Mouse (Mus musculus) forebrain, embryonic 12.5 days (tissue): ENCODE measurements around the gene Ube3c. TPM values are rescaled to one million over a fixed set of nuclear protein-coding genes. Genes with fewer than 3 reads are reported as not detected.
A peak's percentile ranks its signal among the peaks of the same experiment; 100 is the strongest.
"Not testable (repeated sequence)": the region's sequence is repeated elsewhere in the genome, so short reads cannot be mapped to it uniquely, and the experiment has no call there.

Experiments used
- ATAC-seq: fragments of 200-750 bp; cut with Nextera tagmentation; 2 replicates; pipeline ENCODE4 v1.8.0; 2017; ENCODE audit warnings: moderate TSS enrichment; ENCODE audit not compliant: low FRiP score
- H3K27ac ChIP-seq: fragments of 300-500 bp; sonication (generic); 2 replicates; pipeline ENCODE4 v1.5.1; 2016; ENCODE audit warnings: mild to moderate bottlenecking
- H3K27me3 ChIP-seq: fragments of 300-500 bp; sonication (generic); 2 replicates; pipeline ENCODE4 v1.6.1; 2016; ENCODE audit warnings: mild to moderate bottlenecking
- H3K36me3 ChIP-seq: fragments of 300-500 bp; sonication (generic); replicated peaks from 2 replicates; pipeline ENCODE4 v1.6.1; 2016; ENCODE audit warnings: mild to moderate bottlenecking
- H3K4me1 ChIP-seq: fragments of 300-500 bp; sonication (generic); 2 replicates; pipeline ENCODE4 v1.6.1; 2016
- H3K4me2 ChIP-seq: fragments of 300-500 bp; sonication (generic); 2 replicates; pipeline ENCODE4 v1.6.1; 2016; ENCODE audit warnings: mild to moderate bottlenecking, moderate library complexity
- H3K4me3 ChIP-seq: fragments of 300-500 bp; sonication (generic); replicated peaks from 2 replicates; pipeline ENCODE4 v1.5.1; 2016; ENCODE audit warnings: mild to moderate bottlenecking
- H3K9ac ChIP-seq: fragments of 300-500 bp; sonication (generic); 2 replicates; pipeline ENCODE4 v1.6.1; 2016; ENCODE audit warnings: mild to moderate bottlenecking
- H3K9me3 ChIP-seq: fragments of 300-500 bp; sonication (generic); 2 replicates; pipeline ENCODE4 v1.6.1; 2016
- WGBS: fragments of 180-500 bp; shearing (Covaris S2); methylation state at CpG from one replicate; pipeline ENCODE4 v1.1.7; 2016; 5-methylcytosine and 5-hydroxymethylcytosine counted together
- polyA plus RNA-seq: library from polyadenylated mRNA; unstranded; fragments of >200 nt; fragmentation: Nextera tagmentation; extraction: Ambion mirVana; gene quantifications from 2 replicates; pipeline ENCODE4 v1.2.1, GENCODE M21; 2016

Ube3c gene
- 33.7 and 46.1 TPM in 2 replicates for polyA plus RNA-seq

DNA sequence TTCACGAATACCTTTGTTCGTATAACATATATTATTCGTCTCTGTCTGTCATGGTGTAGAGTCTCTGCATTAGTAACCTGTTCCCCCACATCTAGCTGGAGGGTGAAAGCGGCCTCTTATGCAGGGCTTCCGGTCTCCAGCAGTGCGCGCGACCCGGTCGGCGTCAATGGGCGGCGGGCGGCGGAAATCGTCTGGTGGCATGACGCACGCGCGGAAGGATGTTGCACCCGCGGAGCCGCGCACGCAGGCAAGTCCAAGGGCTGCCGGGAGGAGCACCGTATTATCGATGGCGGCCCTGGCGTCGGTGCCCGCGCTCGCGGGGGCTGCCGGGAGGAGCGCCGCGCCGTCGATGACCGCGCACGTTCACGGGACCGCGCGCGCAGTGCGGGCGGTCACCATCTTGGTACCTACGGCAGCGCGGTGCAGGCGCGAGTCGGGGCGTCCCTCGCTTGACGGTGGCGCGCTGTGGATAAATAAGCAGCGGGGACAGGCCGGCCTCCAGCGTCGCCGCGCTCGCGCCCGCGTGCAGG lies at the start of gene Ube3c:
TSS of gene Ube3c (plus strand) at position 395 of the 530 bp plus-strand sequence.
- peaks cover 17% of the 10 kb centered on the region for H3K4me1 ChIP-seq
- H3K27me3 ChIP-seq: 0 out of 2 replicates have a peak, but pooled peaks cover 4% of the 10 kb centered on the region
- H3K36me3 ChIP-seq: no peaks in the 10 kb centered on the region; the same call in 1 of the 2 replicates
- 0% methylated on average over 72 of the region's 72 CpGs for WGBS
- peak within 1 kb of the TSS; percentile 91 for H3K4me2 ChIP-seq
- H3K4me3 ChIP-seq: peak within 1 kb of the TSS; percentile 76
- peak; percentile 97 for ATAC-seq
- peak within 1 kb of the TSS; percentile 85 for H3K9ac ChIP-seq
- peak within 1 kb of the TSS; percentile 95 for H3K27ac ChIP-seq
- H3K9me3 ChIP-seq: no peaks in the 10 kb centered on the region

DNA sequence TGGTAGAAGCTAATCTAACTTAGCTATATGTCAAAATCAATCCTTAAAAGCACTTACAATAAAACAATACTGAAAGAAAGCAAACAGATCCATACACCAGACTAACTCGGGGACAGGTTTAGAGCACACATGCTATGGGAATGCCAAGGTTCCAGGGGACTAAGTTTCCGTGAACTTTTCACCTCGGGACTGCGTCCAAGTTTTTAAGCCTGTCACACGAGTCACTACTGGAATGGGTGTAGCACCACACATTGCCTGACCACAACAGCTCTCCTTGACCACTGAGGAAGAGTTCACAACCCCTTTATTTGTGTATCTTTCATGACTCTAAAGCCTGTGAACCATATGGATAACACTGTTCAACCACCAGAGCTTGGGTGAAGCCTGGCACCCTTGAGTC lies 8.9 kb upstream of the Ube3c start:
- no peaks in the 10 kb centered on the region for H3K9me3 ChIP-seq
- H3K27me3 ChIP-seq: no peaks in the 10 kb centered on the region
- no peak for ATAC-seq
- no peaks in the 10 kb centered on the region for H3K36me3 ChIP-seq
- H3K4me1 ChIP-seq: no peaks in the 10 kb centered on the region
- no peak overlapping the region for H3K4me3 ChIP-seq
- H3K4me2 ChIP-seq: no peak overlapping the region
- no peak overlapping the region for H3K27ac ChIP-seq
- H3K9ac ChIP-seq: no peak overlapping the region
- 89% methylated on average over 5 of the region's 5 CpGs for WGBS

DNA sequence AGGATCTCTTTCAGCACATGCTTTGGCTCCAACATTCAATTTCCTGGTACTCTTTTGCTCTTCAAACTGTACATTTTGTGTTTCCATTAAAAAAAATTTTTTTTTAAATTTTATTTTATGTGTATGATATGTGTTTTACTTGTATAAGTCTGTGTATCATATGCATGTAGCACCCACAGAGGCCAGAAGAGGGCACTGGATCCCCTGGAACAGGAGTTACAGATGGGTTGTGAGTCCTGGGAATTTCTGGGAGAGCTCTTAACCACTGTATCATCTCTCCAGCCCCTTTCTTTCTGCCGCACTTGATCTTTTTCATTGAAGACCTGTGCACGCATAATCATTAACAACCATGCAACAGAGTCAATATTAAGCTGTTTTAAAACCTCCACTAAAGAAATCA lies 8.4 kb upstream of the Ube3c start:
- Histone ChIP-seq H3K4me1 (no peaks in the 10 kb centered on the region), H3K9ac (no peak overlapping the region), H3K27ac (no peak overlapping the region), H3K9me3 (no peaks in the 10 kb centered on the region), H3K4me2 (no peak overlapping the region), H3K4me3 (no peak overlapping the region), H3K27me3 (no peaks in the 10 kb centered on the region), H3K36me3 (no peaks in the 10 kb centered on the region)
- 89% methylated on average over 2 of the region's 2 CpGs for WGBS
- ATAC-seq: no peak

DNA sequence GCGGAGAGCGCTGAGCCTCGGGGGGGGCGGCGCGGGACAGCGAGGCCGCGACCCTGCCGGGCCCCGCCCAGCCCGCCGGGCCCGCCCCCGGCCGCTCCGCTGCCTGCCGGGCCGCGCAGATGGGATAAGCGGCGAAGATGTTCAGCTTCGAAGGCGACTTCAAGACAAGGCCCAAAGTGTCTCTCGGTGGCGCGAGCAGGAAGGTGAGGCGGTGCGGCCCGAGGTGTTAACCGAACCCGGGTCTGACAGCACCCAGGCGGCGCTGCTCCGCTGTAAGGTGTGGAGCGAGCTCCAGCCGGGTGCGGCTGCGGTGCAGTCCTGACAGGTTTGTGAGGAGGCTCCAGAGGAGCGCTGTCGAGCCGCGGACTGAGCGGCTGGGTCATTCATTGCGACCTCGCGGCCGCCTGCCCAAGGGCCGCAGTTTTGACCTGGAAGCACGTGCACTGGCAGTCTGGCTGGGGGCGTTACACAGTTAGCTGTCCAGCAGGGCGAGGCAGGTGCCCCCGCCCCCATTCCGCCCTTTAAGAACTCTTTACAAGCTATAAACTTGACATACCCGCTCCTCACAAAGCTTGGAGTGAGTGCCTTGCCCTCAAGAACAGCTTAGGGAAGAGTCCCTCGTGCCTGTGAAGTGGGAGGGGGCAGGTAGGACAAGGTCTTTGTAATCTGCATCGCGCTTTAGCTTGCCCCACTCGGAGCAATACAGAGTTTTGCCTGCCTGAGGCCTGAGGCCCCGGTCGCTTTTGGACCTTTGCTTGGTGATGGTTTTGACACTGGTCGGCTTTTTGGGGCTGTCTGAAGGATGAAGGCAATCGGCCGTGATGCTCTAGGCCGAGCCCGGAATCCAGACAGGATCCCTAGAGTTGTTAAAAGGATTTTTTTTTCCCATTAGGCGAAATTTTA lies 587 bp downstream of the Ube3c start:
- H3K36me3 ChIP-seq: no peaks in the 10 kb centered on the region; the same call in 1 of the 2 replicates
- H3K27ac ChIP-seq: peak overlapping the region; percentile 95
- peak overlapping the region; percentile 91 for H3K4me2 ChIP-seq
- 3% methylated on average over 65 of the region's 67 CpGs for WGBS
- peak; percentile 66 for ATAC-seq
- H3K9me3 ChIP-seq: no peaks in the 10 kb centered on the region
- 0 out of 2 replicates have a peak, but pooled peaks cover 4% of the 10 kb centered on the region for H3K27me3 ChIP-seq
- peaks cover 17% of the 10 kb centered on the region for H3K4me1 ChIP-seq
- peak overlapping the region; percentile 76 for H3K4me3 ChIP-seq
- H3K9ac ChIP-seq: peak overlapping the region; percentile 85

DNA sequence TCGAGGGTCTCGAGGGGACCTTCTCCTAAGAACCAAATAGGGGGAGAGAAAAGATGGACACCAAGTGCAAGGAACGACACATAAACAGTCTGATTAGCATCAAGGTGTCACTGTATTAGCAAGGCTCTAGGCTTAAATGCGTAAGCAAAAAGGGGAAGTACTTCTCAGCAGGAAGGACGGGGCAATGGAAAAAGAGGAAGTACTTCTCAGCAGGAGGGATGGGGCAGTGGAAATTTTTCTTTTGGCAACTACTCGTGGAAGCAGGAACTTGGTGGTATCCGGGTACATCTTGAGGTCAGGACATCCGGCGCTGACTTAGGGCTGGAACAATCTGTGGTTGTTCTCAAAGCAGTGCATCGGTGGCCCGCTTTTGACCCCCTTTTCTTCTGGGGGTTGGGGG lies 5.2 kb downstream of the Ube3c start:
- WGBS: 90% methylated on average over 11 of the region's 11 CpGs
- ATAC-seq, H3K27me3 ChIP-seq, H3K9me3 ChIP-seq, H3K27ac ChIP-seq, H3K4me3 ChIP-seq, H3K4me2 ChIP-seq, H3K9ac ChIP-seq, H3K36me3 ChIP-seq: not testable (repeated sequence)
- peaks cover 17% of the 10 kb centered on the region for H3K4me1 ChIP-seq

DNA sequence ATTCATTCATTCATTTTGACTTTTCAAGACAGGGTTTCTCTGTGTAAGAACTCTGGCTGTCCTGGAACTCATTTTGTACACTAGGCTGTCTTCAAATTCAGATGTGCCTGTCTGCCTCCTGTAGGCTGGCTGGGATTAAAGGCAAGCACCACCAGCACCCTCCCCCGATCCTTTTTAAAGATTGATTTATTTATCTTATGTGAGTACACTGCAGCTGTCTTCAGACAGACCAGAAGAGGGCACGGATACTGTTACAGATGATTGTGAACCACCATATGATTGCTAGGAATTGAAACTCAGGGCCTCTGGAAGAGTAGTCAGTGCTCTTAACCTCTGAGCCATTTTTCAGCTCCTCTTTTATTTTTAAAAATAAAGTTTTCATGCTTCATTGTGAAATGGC lies 6.0 kb downstream of the Ube3c start:
- Histone ChIP-seq H3K4me1 (peaks cover 13% of the 10 kb centered on the region), H3K27me3 (no peaks in the 10 kb centered on the region), H3K9me3 (no peaks in the 10 kb centered on the region), H3K27ac (no peak overlapping the region), H3K36me3 (no peaks in the 10 kb centered on the region; the same call in 1 of the 2 replicates), H3K4me2 (no peak overlapping the region), H3K4me3 (no peak overlapping the region), H3K9ac (no peak overlapping the region)
- 74% methylated on average over 2 of the region's 2 CpGs for WGBS
- no peak for ATAC-seq

DNA sequence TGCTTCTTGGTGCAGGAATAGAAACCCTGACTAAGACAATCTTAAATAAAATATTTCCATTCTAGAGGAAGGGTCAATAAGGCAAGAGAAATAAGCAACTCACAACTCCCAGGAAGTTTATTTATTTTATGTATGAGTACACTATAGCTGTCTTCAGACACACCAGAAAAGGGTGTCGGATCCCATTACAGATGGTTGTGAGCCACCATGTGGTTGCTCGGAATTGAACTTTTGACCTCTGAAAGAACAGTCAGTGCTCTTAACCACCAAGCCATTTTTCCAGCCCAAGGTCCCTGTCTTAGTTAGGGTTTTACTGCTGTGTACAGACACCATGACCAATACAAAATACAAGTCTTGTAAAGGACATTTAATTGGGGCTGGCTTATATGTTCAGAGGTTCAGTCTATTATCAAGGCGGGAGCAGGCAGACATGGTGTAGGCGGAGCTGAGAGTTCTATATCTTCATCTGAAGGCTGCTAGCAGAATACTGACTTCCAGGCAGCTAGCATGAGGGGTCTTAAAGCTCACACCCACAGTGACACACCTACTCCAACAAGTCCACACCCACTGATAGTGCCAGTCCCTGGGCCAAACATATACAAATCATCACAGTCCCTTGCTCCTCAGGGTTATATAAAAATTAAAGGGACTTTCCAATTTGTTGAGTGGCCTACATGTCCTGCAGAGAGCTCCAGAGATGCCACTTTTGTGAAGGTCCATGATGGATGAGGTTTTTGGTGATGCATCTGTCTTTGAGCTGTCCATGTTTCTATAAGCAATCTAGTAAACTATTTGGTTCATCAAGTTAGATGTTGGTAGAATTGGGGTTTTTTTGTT lies 9.0 kb downstream of the Ube3c start:
- no peaks in the 10 kb centered on the region for H3K27me3 ChIP-seq
- no peak overlapping the region for H3K4me2 ChIP-seq
- H3K36me3 ChIP-seq: no peaks in the 10 kb centered on the region; the same call in 1 of the 2 replicates
- no peaks in the 10 kb centered on the region for H3K9me3 ChIP-seq
- ATAC-seq: no peak
- H3K4me1 ChIP-seq: no peaks in the 10 kb centered on the region
- H3K27ac ChIP-seq: no peak overlapping the region
- WGBS: 95% methylated on average over 4 of the region's 4 CpGs
- no peak overlapping the region for H3K4me3 ChIP-seq
- H3K9ac ChIP-seq: no peak overlapping the region

DNA sequence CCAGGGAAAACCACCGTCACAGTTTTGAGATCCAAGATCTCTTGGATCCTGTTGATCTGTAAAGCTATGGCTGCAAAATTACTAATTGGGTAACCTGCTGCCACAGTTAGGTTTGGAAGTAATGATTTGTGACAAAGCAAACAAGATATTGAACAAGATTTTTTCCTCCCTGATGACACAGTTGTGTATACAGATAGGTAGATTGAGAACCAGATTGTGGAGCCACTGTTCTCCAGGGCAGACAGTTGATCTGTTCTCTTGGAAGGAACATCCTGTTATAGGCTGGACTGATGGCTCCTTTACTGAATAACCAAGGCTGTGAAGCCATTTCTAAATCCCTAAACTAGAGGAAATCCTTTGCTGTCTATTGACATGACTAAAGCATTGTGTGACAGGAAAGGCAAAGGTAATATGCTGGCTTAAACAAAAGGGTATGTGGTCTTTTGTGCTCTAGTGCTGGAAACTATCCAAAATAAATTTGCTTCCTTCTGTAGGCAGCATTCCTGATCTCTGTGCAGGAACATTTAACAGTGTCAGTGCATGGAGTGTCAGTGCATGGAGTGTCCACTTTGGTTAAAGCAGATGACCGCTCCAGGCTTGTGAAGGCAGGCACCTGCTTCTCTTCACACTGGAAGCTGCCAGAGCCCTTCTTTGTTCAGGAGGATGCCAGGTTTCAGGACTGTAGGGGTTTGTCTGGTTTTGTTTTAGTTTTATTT lies 15.0 kb downstream of the Ube3c start:
- peaks cover 4% of the 10 kb centered on the region for H3K36me3 ChIP-seq
- no peak for ATAC-seq
- no peaks in the 10 kb centered on the region for H3K27me3 ChIP-seq
- no peak overlapping the region for H3K4me2 ChIP-seq
- H3K9me3 ChIP-seq: no peaks in the 10 kb centered on the region
- H3K4me3 ChIP-seq: no peak overlapping the region
- WGBS: 91% methylated on average over 2 of the region's 2 CpGs
- H3K9ac ChIP-seq: no peak overlapping the region
- no peak overlapping the region for H3K27ac ChIP-seq
- no peaks in the 10 kb centered on the region for H3K4me1 ChIP-seq

DNA sequence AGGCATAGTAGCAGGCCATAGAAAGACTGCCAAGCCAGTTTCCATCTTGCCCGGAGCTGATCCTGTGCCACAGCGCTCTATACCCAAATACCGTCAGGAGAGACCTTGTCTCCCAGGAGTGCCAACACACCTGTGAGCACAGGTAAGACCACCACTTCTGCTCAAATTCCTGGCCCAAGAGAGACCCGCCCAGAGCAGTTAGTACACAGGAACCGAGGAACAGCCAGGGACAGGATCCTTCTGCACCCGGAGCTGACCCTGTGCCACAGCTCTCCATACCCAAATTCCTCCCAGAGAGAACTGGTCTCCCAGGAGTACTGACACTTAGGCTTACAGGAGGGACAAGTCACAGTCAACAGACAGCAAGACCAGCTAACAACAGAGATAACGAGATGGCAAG lies 23.1 kb downstream of the Ube3c start:
- Histone ChIP-seq H3K9me3 (peaks cover 10% of the 10 kb centered on the region; the same call in 1 of the 2 replicates), H3K36me3 (peaks cover 66% of the 10 kb centered on the region)
- WGBS: 98% methylated on average over 7 of the region's 7 CpGs
- ATAC-seq, H3K4me2 ChIP-seq, H3K4me3 ChIP-seq, H3K27me3 ChIP-seq, H3K9ac ChIP-seq, H3K4me1 ChIP-seq, H3K27ac ChIP-seq: not testable (repeated sequence)

DNA sequence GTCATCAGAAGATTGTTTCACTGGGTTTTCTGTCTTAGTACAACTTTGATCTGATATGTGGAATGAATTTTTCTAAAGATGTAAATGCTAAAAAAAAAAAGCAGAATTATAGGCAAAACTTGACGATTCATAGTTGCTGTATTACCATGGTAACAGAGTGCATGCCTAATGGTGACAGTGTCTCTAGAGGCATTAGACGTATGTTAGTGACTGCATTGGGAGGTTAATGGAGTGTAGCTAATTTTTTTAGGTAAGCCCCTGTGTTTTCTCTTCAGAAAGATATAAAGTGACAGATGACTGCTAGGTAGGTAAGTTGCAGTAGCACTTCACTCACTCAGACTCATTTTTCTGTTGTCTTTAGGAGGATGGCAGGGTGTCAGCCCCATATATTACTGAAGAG lies 37.5 kb downstream of the Ube3c start:
- Histone ChIP-seq H3K4me1 (no peaks in the 10 kb centered on the region), H3K9ac (no peak overlapping the region), H3K36me3 (peaks cover 70% of the 10 kb centered on the region), H3K9me3 (no peaks in the 10 kb centered on the region), H3K27ac (no peak overlapping the region), H3K4me2 (no peak overlapping the region), H3K27me3 (no peaks in the 10 kb centered on the region), H3K4me3 (no peak overlapping the region)
- 76% methylated on average over 2 of the region's 2 CpGs for WGBS
- no peak for ATAC-seq

DNA sequence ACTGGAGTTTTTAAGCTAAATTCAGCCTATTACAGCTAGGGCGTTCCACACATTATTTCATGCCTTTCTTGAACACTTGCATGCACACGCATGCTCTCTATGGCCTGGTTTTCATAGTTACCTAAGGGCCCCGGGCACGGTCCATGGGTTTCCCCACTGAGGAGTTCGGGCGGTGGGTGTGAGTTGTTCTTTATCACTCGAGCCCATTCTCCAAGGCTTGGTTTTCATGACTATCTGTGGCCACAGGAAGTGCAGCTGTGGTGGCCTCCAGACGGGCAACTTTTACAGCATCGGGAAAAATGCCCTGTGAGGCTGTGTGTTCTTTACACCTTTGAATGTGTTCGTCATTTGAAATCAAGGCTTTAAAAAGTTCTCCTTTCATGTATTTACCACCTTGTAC lies 56.6 kb downstream of the Ube3c start:
- Histone ChIP-seq H3K4me2 (no peak overlapping the region), H3K9me3 (no peaks in the 10 kb centered on the region), H3K27me3 (no peaks in the 10 kb centered on the region), H3K4me1 (no peaks in the 10 kb centered on the region), H3K27ac (no peak overlapping the region), H3K9ac (no peak overlapping the region), H3K36me3 (peaks cover 37% of the 10 kb centered on the region), H3K4me3 (no peak overlapping the region)
- ATAC-seq: no peak
- WGBS: 94% methylated on average over 10 of the region's 10 CpGs

DNA sequence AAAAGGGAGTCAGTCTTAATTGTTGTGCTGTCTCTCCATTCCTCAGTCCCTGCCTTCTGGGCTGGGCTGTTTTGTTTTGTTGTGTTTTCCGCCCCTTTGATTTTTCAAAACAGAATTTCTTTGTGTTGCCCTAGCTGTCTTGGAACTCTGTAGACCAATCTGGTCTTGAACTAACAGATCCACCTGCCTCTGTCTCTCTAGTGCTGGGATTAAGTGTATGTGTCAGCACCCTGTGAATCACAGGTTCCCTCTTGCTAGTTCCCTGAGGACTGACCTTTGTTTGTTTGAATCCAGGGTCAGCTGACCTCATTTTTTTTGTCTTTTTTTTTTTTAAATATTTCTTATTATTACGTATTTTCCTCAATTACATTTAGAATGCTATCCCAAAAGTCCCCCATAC lies 60.9 kb downstream of the Ube3c start:
- H3K36me3 ChIP-seq: peaks cover 45% of the 10 kb centered on the region
- no peak overlapping the region for H3K9ac ChIP-seq
- 93% methylated on average over 2 of the region's 2 CpGs for WGBS

More for the DNA sequence above, 60.9 kb downstream of the Ube3c start:
- H3K27me3 ChIP-seq: no peaks in the 10 kb centered on the region
- no peak overlapping the region for H3K4me3 ChIP-seq
- no peak for ATAC-seq
- H3K9me3 ChIP-seq: no peaks in the 10 kb centered on the region
- no peak overlapping the region for H3K27ac ChIP-seq
- no peaks in the 10 kb centered on the region for H3K4me1 ChIP-seq
- no peak overlapping the region for H3K4me2 ChIP-seq
